Mouse (Mus musculus) brown adipose tissue, adult 24 weeks (tissue): ENCODE measurements around the gene Klra2. TPM values are rescaled to one million over a fixed set of nuclear protein-coding genes. Genes with fewer than 3 reads are reported as not detected.
"Not testable (repeated sequence)": the region's sequence is repeated elsewhere in the genome, so short reads cannot be mapped to it uniquely, and the experiment has no call there.

Source experiments
- H3K27ac ChIP-seq: fragments of 200-500 bp; replicated peaks from 2 replicates; pipeline ENCODE4 v1.5.1; 2012; ENCODE audit warnings: low read depth, mild to moderate bottlenecking, low read length
- H3K4me1 ChIP-seq: fragments of 200-500 bp; 2 replicates; pipeline ENCODE4 v1.6.1; 2012; ENCODE audit warnings: low read length, mixed read lengths; ENCODE audit not compliant: control insufficient read depth, insufficient read depth, insufficient read length
- H3K4me3 ChIP-seq: fragments of 200-500 bp; 2 replicates; pipeline ENCODE4 v1.5.1; 2012; ENCODE audit warnings: low read depth, mild to moderate bottlenecking, low read length, moderate library complexity; ENCODE audit not compliant: insufficient read depth
- polyA plus RNA-seq: library from polyadenylated mRNA; stranded (reverse); fragments of >200 nt; gene quantifications from 2 replicates; pipeline ENCODE4 v1.2.4, GENCODE M21; 2012; ENCODE audit not compliant: missing spikeins, insufficient read depth, insufficient read length

Klra2 gene
- polyA plus RNA-seq: not detected in 2 replicates

DNA sequence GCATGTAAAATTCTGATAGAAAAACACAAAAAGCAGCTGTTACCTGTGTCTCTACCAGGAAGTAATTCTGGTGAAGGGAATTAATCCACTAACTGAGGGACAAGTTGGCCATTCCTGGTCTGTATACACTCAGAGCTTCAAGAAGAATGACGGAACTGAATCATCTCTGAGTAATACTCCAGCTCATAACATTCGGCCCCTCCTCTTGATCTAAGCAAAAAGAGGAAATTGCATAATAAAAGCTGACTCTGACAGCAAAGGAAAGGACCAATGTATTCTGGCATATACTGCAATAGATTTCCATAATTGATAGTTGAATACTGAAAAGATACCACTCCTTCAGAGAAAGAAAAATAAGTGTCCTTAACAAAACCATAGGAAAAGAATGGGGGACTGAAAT lies at the start of gene Klra2:
Klra2 (minus strand) TSS at position 157 of the 400 bp plus-strand sequence.
- Histone ChIP-seq H3K4me1 (no peaks in the 10 kb centered on the region), H3K27ac (no peak within 1 kb of the TSS), H3K4me3 (no peak within 1 kb of the TSS)

DNA sequence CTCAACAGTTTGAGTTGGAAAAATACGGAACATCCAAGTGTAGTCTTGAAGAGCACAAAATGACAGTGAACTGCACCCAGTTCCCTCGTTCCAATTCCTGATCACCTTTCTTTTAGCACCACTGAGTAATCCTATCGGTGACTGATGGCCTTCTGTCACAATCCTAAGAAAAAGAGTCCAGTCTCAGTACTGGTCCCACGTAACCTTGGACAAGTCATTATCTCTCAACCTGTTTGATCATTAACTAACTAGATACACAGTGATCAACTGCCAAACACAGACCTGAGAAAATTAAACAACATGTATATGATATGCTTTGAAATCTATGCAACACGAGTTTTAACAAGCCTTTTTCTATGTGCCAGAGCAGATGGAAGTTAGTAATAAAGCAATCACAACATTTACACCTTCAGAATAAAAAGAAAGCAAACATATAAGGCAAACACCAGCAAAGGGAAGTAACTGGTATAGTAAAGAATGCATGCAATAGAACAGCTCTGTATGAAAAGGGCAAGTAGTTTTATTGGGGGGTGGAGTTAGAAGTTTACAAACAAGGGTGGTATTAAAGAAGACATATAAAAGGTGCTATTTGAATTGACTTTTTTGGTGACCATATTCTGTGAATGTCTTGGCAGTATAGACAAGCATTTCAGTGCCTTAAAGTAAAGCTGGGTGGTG lies 47.4 kb upstream of the Klra2 start:
- Histone ChIP-seq H3K4me1 (peaks cover 3% of the 10 kb centered on the region; the same call in 1 of the 2 replicates), H3K4me3 (no peak overlapping the region), H3K27ac (no peak overlapping the region)

DNA sequence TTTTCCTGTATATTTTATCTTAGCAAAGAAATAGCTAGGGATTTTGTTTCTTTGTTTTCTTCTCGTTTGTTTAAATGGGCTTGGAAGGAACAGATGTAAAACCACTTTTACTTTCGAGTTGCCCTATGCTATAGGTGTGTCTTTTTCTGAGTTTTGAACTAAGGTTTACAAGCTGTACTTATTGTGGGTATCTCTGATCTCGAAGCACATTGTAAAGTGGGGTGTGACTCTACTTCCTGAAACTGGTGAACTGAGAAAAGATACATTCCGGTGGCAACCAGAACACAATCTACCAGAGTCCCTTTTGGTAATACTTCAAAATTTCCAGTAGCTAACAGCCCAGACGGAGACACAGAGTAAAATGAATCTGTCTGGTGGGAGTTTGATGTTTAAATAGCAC lies 46.8 kb upstream of the Klra2 start:
- Histone ChIP-seq H3K4me3 (no peak overlapping the region), H3K4me1 (peaks cover 3% of the 10 kb centered on the region; the same call in 1 of the 2 replicates), H3K27ac (no peak overlapping the region)

DNA sequence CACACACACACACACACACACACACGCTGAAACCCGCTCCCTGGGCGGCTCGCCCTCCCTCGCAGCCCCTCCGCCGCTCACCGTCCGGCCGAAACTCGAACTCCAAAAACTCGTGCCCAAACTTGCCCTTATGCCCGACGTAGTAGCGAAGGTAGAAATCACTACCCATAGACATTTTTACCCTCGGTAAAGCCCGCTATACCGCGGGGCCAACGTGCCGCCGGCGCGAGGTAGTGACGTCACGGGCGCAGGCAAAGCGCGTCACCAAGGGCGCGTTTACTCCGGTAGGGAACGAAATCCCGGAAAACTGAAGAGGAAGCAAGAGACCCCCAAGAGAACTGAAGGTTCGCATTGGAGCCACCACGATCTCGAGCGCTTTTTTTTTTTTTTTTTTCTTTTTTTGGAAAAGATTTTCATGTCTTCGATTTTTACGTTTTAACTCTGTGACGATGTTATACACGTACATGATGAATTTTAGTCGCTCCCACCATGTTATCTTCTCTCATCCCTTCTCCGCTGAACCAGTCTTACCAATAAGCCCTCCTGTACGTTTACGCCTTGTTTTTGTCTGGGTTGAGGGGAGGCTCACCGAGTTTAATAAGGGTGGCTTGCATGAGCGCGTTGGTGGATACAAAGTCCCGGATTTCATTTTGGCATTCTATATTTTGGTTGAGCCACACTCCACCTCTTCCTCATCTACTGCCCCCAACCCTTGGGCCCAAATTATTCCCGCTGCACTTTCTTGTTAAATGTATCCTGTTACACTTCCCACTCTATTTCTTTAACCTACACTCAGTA lies 46.0 kb upstream of the Klra2 start, which contains the start of gene Magohb:
Magohb (minus strand) TSS at position 254 of the 798 bp plus-strand sequence.
- peaks cover 3% of the 10 kb centered on the region; the same call in 1 of the 2 replicates for H3K4me1 ChIP-seq
- H3K27ac ChIP-seq: peak within 1 kb of the TSS; percentile 85

DNA sequence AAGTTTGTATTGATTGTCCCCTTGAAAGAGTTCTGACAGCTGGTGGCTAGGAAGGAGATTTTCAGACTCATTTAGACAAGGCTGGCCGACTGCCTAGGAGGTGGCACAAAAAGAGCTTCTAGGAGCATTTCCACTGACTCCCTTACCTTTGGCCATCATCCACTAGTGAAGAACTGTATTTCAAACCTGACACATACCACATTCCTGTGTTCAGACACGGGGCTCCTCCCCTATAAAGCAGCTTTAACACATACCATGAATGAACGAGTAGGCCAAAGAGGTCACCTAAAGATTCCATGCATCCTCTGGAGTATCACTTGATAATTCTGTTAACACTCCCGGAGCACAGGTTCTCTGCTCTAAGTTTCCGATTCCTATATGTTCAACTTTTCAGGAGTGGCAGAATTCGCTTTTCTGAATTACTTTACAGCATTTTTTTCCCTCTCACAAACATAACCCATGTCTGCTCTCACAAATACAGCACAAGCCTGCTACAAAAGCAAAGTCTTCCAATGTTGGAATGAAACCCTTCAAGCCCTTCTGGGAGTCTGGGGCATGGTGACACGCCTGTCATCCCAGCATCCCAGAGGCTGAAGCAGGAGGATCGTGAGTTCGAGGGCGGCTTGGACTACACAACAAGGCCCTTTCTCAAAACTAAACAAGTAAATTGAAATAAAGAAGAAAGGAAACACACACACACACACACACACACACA lies 45.3 kb upstream of the Klra2 start:
- Histone ChIP-seq H3K27ac (peak overlapping the region; percentile 85), H3K4me3 (peak overlapping the region; percentile 99)

More for the DNA sequence above, 46.0 kb upstream of the Klra2 start, which contains the start of gene Magohb:
- peak within 1 kb of the TSS; percentile 99 for H3K4me3 ChIP-seq

DNA sequence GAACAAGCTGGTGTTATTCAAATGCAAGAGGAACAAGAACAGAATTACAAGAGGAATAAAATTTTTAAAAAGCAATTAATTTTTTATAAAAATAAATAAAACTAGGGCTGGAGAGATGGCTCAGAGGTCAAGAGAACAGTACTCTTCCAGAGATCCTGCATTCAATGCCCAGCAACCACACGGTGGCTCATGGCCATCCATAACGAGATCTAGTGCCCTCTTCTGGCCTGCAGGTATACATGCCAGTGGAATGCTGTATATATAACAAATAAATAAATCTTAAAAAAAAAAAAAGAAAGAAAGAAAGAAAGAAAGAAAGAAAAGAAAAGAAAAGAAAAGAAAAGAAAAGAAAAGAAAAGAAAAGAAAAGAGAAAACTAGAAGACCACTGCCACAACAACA lies 43.3 kb upstream of the Klra2 start:
- Histone ChIP-seq H3K4me3 (no peak overlapping the region), H3K27ac (no peak overlapping the region), H3K4me1 (peaks cover 3% of the 10 kb centered on the region; the same call in 1 of the 2 replicates)

More for the DNA sequence above, 45.3 kb upstream of the Klra2 start:
- peaks cover 3% of the 10 kb centered on the region; the same call in 1 of the 2 replicates for H3K4me1 ChIP-seq

DNA sequence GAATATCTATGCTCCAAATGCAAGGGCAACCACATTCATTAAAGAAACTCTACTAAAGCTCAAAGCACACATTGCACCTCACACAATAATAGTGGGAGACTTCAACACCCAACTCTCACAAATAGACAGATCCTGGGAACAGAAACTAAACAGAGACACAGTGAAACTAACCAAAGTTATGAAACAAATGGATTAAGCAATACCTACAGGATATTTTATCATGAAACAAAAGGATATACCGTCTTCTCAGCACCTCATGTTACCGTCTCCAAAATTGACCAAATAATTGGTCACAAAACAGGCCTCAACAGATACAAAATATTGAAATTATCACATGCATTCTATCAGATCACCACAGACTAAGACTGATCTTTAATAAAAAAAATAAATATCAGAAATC lies 31.0 kb upstream of the Klra2 start:
- H3K4me1 ChIP-seq, H3K27ac ChIP-seq, H3K4me3 ChIP-seq: not testable (repeated sequence)

DNA sequence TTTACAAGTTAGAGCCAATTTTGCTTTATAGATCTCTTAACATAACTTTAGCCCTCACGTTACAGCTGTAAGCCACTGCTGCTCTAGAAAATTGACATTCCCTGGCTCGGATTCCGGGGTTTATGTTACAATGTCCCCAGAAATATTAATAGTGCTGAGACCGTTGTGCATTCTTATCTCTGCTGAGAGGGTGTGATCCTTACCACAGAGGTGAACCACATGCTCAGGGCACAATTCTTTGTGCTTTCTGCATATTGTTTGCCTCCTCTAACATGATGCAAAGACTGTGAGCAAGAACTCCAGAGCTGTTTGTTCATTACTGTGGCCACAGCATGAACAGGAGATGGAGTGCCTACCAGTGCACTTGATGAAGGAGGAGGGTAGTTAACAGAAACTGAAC lies 29.5 kb upstream of the Klra2 start:
- Histone ChIP-seq H3K4me1 (no peaks in the 10 kb centered on the region), H3K4me3 (no peak overlapping the region), H3K27ac (no peak overlapping the region)

DNA sequence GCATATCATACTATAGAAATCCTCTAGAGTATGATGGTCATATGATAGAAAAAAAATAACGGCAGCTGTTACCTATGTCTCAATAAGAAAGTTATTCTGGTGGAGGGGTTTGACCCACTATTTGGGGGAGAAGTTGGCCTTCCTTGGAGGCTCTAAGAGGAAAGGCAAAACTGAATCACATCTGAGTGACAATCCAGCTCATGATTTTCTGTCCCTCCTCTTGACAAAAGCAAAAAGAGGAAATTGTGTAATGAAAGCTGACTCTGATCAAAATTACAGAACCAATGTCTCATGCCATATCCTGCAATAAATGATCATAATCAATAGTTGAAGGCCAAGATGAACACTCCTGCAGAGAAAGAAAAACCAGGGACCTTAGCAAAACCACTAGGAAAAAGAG lies 25.1 kb upstream of the Klra2 start:
- no peak overlapping the region for H3K27ac ChIP-seq
- no peak overlapping the region for H3K4me3 ChIP-seq
- H3K4me1 ChIP-seq: no peaks in the 10 kb centered on the region

DNA sequence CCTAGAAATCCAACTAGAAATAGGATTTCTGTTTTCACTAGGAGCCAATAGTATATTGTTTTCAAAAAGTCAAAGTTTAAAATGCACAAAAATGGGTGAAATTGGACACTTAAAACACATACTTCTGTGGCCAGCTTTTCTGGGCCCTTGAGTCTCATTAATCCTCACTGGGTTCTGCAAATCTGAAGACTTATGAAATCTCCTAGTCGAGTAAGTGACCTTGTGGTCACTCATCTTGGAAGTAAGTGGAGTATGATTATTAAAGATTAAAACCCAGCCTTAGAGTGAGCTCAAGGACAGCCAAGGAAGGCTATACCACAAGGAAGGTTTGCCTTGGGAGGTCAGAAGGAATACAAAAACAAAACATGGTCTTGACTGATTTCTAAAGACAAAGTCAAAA lies 23.1 kb upstream of the Klra2 start:
- Histone ChIP-seq H3K4me3 (no peak overlapping the region), H3K27ac (peak overlapping the region; percentile 78), H3K4me1 (no peaks in the 10 kb centered on the region)

DNA sequence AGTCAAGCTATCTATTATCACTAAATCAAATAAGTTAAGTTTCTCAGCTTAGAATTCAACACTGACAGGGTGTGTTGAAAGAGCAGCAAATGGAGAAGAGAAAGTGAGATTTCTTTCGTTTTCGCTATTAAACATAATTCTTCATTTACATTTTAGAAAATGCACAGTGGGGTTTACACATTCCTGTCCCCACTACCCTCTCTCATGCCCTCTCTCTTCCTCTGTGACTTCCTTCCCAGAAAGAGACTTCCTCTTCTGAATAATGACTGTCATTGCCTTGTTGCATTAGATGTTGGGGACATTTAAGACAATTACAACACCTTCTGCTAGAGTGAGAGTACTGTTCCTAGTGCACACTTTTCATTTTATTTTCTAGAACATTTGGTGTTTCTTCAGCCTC lies 22.4 kb upstream of the Klra2 start:
- no peaks in the 10 kb centered on the region for H3K4me1 ChIP-seq
- H3K27ac ChIP-seq: no peak overlapping the region
- H3K4me3 ChIP-seq: no peak overlapping the region

DNA sequence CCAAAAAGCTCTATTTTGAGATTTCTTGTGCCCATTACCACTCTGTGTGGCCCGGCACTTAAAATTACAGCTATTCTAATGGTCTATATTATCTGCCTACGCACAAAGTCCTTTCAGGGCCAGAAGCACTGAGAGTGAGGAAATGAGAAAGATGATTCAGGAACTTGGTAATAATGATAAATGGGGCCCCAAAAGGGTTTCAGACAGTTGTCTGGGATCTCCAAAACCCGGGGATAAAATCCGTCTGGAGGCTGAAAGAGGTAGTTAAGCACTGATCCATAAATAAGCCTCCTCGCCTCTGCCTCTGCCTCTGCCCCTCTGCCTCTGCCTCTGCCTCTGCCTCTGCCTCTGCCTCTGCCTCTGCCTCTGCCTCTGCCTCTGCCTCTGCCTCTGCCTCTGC lies 17.0 kb upstream of the Klra2 start:
- Histone ChIP-seq H3K4me1 (no peaks in the 10 kb centered on the region), H3K27ac (no peak overlapping the region), H3K4me3 (no peak overlapping the region)

DNA sequence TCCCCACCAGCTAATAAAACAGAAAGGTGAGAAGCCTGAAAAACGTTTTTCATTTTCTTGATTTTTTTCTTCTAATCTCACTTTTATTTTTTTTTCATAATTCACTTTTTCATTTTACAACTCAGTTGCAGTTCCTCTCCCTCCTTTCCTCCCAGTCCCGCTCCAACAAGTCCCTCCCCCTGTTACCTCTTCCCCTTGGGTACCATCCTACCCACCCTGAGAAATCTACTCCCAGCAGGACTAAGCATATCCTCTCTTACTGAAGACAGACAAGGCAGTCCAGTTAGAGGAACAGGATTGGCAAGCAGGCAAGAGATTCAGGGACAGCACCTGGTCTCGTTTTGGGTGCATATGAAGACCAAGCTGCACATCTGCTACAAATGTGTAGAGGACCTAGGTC lies 15.6 kb upstream of the Klra2 start:
- Histone ChIP-seq H3K4me3 (no peak overlapping the region), H3K4me1 (no peaks in the 10 kb centered on the region)

DNA sequence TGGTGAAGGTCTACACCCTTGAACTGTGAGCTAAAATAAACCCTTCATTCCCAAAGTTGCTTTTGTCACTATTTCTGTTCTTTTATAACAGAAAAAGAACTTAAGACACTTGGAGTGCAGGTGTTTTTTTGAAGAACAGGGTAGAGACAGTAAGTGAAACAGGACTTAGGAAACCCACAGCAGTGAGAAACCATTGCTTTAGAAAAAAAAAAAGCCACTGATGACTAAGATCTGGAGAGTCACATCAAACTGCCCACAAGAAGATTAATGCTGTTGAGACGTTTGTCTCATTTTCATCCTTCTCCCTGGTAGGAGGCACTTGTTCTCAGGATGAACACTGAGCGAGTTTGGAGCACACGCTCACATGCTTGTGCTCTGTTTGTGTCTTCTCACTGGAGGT lies 14.8 kb upstream of the Klra2 start:
- H3K4me1 ChIP-seq: no peaks in the 10 kb centered on the region
- H3K27ac ChIP-seq: no peak overlapping the region
- H3K4me3 ChIP-seq: no peak overlapping the region

More for the DNA sequence above, 15.6 kb upstream of the Klra2 start:
- H3K27ac ChIP-seq: no peak overlapping the region

DNA sequence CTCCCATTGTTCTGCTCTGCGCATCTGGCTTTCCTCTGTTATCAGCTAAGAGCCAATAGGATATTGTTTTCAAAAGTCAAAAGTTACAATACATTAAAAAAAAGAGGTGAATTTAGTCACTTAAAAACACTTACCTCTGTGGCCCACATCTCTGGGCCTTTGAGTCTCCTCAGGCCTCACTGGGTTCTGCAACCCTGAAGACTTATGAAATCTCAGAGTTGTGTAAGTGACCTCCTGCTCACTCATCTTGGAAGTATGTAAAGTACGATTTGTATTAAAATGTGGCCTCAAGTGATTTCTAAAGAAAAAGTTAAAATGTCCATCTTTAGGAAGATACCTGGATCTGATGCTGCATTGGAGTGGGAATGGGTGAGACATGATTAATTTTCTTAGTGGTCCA lies 2.1 kb downstream of the Klra2 start:
- Histone ChIP-seq H3K4me3 (no peak overlapping the region), H3K4me1 (no peaks in the 10 kb centered on the region), H3K27ac (no peak overlapping the region)
